Mouse (Mus musculus): Measurements from ENCODE around the gene Bzw2. TPM values are rescaled to one million over a fixed set of nuclear protein-coding genes. Genes with fewer than 3 reads are reported as not detected.
A peak's percentile ranks its signal among the peaks of the same experiment; 100 is the strongest.

The Bzw2 gene
- polyA plus RNA-seq, 1 experiment from 2014 or later, result 256 TPM

GRCm38 (mm10) chr12:36129826-36130225, 28.1 kb downstream of the Bzw2 start:
- Histone ChIP-seq H3K27ac (ENCODE audit: low read depth, low read length) (no peak overlapping the region), H3K36me3 (ENCODE audit: control insufficient read depth, insufficient read depth, low read length) (peaks cover 27% of the 10 kb centered on the region), H3K4me3 (ENCODE audit: low read length) (no peak overlapping the region), H3K9me3 (ENCODE audit: control insufficient read depth, low read length) (no peaks in the 10 kb centered on the region), H3K4me1 (ENCODE audit: control insufficient read depth, insufficient read depth, low read length) (peaks cover 10% of the 10 kb centered on the region), H3K9ac (ENCODE audit: low read depth, low read length) (no peak overlapping the region), H3K4me2 (replicated peaks; ENCODE audit: low read depth, low read length) (no peak overlapping the region), H3K27me3 (ENCODE audit: control insufficient read depth, insufficient read depth, low read length) (no peaks in the 10 kb centered on the region)
- 96% methylated on average over 5 of the region's 5 CpGs for WGBS
- no peak for ATAC-seq (ENCODE audit: low FRiP score, low TSS enrichment)

GRCm38 (mm10) chr12:36126049-36126448, 31.8 kb downstream of the Bzw2 start:
- no peaks in the 10 kb centered on the region for H3K27me3 ChIP-seq (ENCODE audit: control insufficient read depth, insufficient read depth, low read length)
- WGBS, result 64% methylated on average over 5 of the region's 5 CpGs
- peak; percentile 80; the same call in 1 of the 2 replicates for ATAC-seq (ENCODE audit: low FRiP score, low TSS enrichment)
- H3K4me3 ChIP-seq (ENCODE audit: low read length), result no peak overlapping the region
- H3K27ac ChIP-seq (ENCODE audit: low read depth, low read length), result no peak overlapping the region
- no peak overlapping the region for H3K4me2 ChIP-seq (replicated peaks; ENCODE audit: low read depth, low read length)
- H3K4me1 ChIP-seq (ENCODE audit: control insufficient read depth, insufficient read depth, low read length), result peaks cover 5% of the 10 kb centered on the region; the same call in 1 of the 2 replicates
- H3K9me3 ChIP-seq (ENCODE audit: control insufficient read depth, low read length), result no peaks in the 10 kb centered on the region
- H3K36me3 ChIP-seq (ENCODE audit: control insufficient read depth, insufficient read depth, low read length), result peaks cover 43% of the 10 kb centered on the region
- no peak overlapping the region for H3K9ac ChIP-seq (ENCODE audit: low read depth, low read length)

DNA sequence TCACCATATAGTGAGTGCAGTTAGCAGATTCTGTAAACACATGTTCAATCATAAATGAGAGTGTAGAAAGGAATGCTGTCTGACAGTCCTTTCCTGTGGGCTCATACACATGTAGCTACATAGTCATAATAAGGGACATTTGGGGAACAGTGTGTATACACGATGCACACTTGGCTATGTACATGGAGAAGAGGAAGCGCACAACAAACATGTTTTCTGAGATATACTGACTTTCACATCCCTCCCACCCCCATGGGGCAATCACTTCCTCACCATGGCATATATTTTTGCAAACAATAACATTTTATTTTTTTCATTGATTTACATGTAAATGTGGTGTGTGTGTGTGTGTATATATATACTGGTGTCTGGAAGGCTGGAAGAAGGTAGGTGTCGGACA, 38.6 kb downstream of the Bzw2 start:
- H3K4me1 ChIP-seq (ENCODE audit: control insufficient read depth, insufficient read depth, low read length), result no peaks in the 10 kb centered on the region
- H3K36me3 ChIP-seq (ENCODE audit: control insufficient read depth, insufficient read depth, low read length), result peaks cover 63% of the 10 kb centered on the region
- no peak overlapping the region for H3K4me3 ChIP-seq (ENCODE audit: low read length)
- 93% methylated on average over 3 of the region's 3 CpGs for WGBS
- H3K9me3 ChIP-seq (ENCODE audit: control insufficient read depth, low read length), result no peaks in the 10 kb centered on the region
- no peaks in the 10 kb centered on the region for H3K27me3 ChIP-seq (ENCODE audit: control insufficient read depth, insufficient read depth, low read length)
- H3K4me2 ChIP-seq (replicated peaks; ENCODE audit: low read depth, low read length), result no peak overlapping the region
- no peak overlapping the region for H3K9ac ChIP-seq (ENCODE audit: low read depth, low read length)
- H3K27ac ChIP-seq (ENCODE audit: low read depth, low read length), result no peak overlapping the region
- no peak for ATAC-seq (ENCODE audit: low FRiP score, low TSS enrichment)

DNA sequence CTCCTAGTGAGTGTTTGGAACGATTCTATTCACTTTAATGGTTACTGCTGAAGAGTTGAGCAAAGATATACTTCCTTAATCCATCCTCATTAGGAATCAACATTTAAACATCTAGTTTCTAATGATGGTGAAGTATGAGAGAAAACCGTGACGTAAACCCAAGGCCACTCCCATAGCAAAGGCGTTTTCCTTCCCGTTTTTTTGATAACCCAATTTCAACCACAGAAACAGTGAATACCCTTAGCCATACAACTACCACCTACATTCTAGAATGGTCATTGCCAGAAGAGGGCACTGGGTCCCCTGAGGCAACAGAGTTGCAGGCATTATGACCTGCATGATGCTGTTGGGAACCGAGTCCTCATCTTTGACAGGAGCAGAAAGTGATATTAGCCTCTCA, 40.7 kb downstream of the Bzw2 start:
- no peak overlapping the region for H3K9ac ChIP-seq (ENCODE audit: low read depth, low read length)
- WGBS, result 91% methylated on average over 6 of the region's 6 CpGs
- no peak for ATAC-seq (ENCODE audit: low FRiP score, low TSS enrichment)
- no peaks in the 10 kb centered on the region for H3K4me1 ChIP-seq (ENCODE audit: control insufficient read depth, insufficient read depth, low read length)
- no peaks in the 10 kb centered on the region for H3K9me3 ChIP-seq (ENCODE audit: control insufficient read depth, low read length)
- H3K27ac ChIP-seq (ENCODE audit: low read depth, low read length), result no peak overlapping the region
- peaks cover 65% of the 10 kb centered on the region for H3K36me3 ChIP-seq (ENCODE audit: control insufficient read depth, insufficient read depth, low read length)
- no peaks in the 10 kb centered on the region for H3K27me3 ChIP-seq (ENCODE audit: control insufficient read depth, insufficient read depth, low read length)
- H3K4me3 ChIP-seq (ENCODE audit: low read length), result no peak overlapping the region
- no peak overlapping the region for H3K4me2 ChIP-seq (replicated peaks; ENCODE audit: low read depth, low read length)

GRCm38 (mm10) chr12:36112081-36112480, 45.8 kb downstream of the Bzw2 start:
- 96% methylated on average over 3 of the region's 3 CpGs for WGBS
- Histone ChIP-seq H3K27ac (ENCODE audit: low read depth, low read length) (no peak overlapping the region), H3K36me3 (ENCODE audit: control insufficient read depth, insufficient read depth, low read length) (peaks cover 70% of the 10 kb centered on the region), H3K9ac (ENCODE audit: low read depth, low read length) (no peak overlapping the region), H3K9me3 (ENCODE audit: control insufficient read depth, low read length) (no peaks in the 10 kb centered on the region), H3K4me1 (ENCODE audit: control insufficient read depth, insufficient read depth, low read length) (no peaks in the 10 kb centered on the region), H3K4me2 (replicated peaks; ENCODE audit: low read depth, low read length) (no peak overlapping the region), H3K4me3 (ENCODE audit: low read length) (no peak overlapping the region), H3K27me3 (ENCODE audit: control insufficient read depth, insufficient read depth, low read length) (no peaks in the 10 kb centered on the region)
- ATAC-seq (ENCODE audit: low FRiP score, low TSS enrichment), result no peak

DNA sequence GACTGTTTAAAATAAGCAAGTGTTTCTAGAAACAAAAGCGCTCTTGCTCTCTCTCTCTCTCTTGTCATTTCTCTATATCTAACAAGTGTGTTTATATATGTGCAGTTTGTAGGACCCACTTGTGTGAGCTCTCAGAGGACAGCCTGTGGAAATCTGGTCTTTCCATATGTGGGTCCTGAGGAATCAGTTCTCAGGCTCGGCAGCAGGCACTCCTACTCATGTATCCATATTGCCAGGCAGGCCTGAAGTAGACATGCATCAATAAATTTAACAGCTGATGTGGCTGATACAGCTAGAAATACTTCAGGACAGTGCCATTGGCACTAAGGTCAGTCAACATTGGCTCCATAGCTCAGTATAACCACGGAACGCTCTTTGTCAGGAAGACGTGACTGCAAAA, 46.8 kb downstream of the Bzw2 start:
- Histone ChIP-seq H3K9ac (ENCODE audit: low read depth, low read length) (no peak overlapping the region), H3K4me3 (ENCODE audit: low read length) (no peak overlapping the region), H3K9me3 (ENCODE audit: control insufficient read depth, low read length) (no peaks in the 10 kb centered on the region), H3K27ac (ENCODE audit: low read depth, low read length) (no peak overlapping the region), H3K4me1 (ENCODE audit: control insufficient read depth, insufficient read depth, low read length) (no peaks in the 10 kb centered on the region), H3K4me2 (replicated peaks; ENCODE audit: low read depth, low read length) (no peak overlapping the region), H3K36me3 (ENCODE audit: control insufficient read depth, insufficient read depth, low read length) (peaks cover 74% of the 10 kb centered on the region), H3K27me3 (ENCODE audit: control insufficient read depth, insufficient read depth, low read length) (no peaks in the 10 kb centered on the region)
- ATAC-seq (ENCODE audit: low FRiP score, low TSS enrichment), result no peak
- whole genome bisulfite sequencing, result 81% methylated on average over 5 of the region's 5 CpGs

GRCm38 (mm10) chr12:36110457-36110856, 47.4 kb downstream of the Bzw2 start:
- no peak for ATAC-seq (ENCODE audit: low FRiP score, low TSS enrichment)
- Histone ChIP-seq H3K9ac (ENCODE audit: low read depth, low read length) (no peak overlapping the region), H3K36me3 (ENCODE audit: control insufficient read depth, insufficient read depth, low read length) (peaks cover 74% of the 10 kb centered on the region), H3K4me1 (ENCODE audit: control insufficient read depth, insufficient read depth, low read length) (no peaks in the 10 kb centered on the region), H3K27me3 (ENCODE audit: control insufficient read depth, insufficient read depth, low read length) (no peaks in the 10 kb centered on the region), H3K9me3 (ENCODE audit: control insufficient read depth, low read length) (no peaks in the 10 kb centered on the region), H3K4me2 (replicated peaks; ENCODE audit: low read depth, low read length) (no peak overlapping the region), H3K4me3 (ENCODE audit: low read length) (no peak overlapping the region), H3K27ac (ENCODE audit: low read depth, low read length) (no peak overlapping the region)
- 89% methylated on average over 5 of the region's 5 CpGs for WGBS

DNA sequence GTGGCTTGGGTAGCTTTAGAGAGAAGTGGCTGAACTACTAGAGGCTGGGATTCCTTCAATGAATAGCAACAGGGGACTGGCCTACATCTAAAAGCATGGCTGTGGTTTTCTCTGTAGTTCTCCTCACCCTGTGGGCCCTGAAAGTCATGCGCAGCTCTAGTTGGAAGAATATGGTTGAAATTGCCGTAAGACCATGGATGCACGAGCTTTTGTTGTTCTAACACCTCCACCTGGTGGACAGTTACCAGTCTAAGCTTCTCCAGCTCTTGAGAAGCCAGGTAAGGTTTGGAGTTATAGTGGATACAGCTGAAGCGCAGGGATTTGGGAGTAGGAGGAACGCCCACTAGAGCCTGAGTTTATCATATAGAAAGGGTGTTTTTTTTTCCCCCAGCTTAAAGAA, 49.4 kb downstream of the Bzw2 start:
- no peaks in the 10 kb centered on the region for H3K9me3 ChIP-seq (ENCODE audit: control insufficient read depth, low read length)
- 99% methylated on average over 5 of the region's 5 CpGs for WGBS
- H3K4me3 ChIP-seq (ENCODE audit: low read length), result no peak overlapping the region
- H3K4me1 ChIP-seq (ENCODE audit: control insufficient read depth, insufficient read depth, low read length), result no peaks in the 10 kb centered on the region
- no peak for ATAC-seq (ENCODE audit: low FRiP score, low TSS enrichment)
- H3K9ac ChIP-seq (ENCODE audit: low read depth, low read length), result no peak overlapping the region
- no peak overlapping the region for H3K4me2 ChIP-seq (replicated peaks; ENCODE audit: low read depth, low read length)
- H3K27me3 ChIP-seq (ENCODE audit: control insufficient read depth, insufficient read depth, low read length), result no peaks in the 10 kb centered on the region
- no peak overlapping the region for H3K27ac ChIP-seq (ENCODE audit: low read depth, low read length)
- peaks cover 67% of the 10 kb centered on the region for H3K36me3 ChIP-seq (ENCODE audit: control insufficient read depth, insufficient read depth, low read length)

DNA sequence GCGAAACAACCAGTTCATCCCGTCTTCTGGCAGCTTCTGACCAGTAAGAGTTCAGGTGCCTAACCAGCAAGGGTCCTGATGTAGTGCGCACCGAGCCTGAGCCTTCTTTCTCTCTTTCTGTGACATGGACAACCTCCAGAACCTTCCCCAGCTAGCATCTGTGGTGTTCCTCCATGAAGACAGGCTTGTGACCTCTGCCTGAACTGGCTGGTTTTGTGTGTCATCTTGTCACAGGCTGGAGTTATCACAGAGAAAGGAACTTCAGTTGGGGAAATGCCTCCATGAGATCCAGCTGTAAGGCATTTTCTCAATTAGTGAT, 54.3 kb downstream of the Bzw2 start:
- no peak for ATAC-seq (ENCODE audit: low FRiP score, low TSS enrichment)
- Histone ChIP-seq H3K27me3 (ENCODE audit: control insufficient read depth, insufficient read depth, low read length) (no peaks in the 10 kb centered on the region), H3K4me3 (ENCODE audit: low read length) (no peak overlapping the region), H3K9me3 (ENCODE audit: control insufficient read depth, low read length) (peaks cover 6% of the 10 kb centered on the region), H3K9ac (ENCODE audit: low read depth, low read length) (no peak overlapping the region), H3K27ac (ENCODE audit: low read depth, low read length) (no peak overlapping the region), H3K4me2 (replicated peaks; ENCODE audit: low read depth, low read length) (no peak overlapping the region), H3K36me3 (ENCODE audit: control insufficient read depth, insufficient read depth, low read length) (peaks cover 50% of the 10 kb centered on the region), H3K4me1 (ENCODE audit: control insufficient read depth, insufficient read depth, low read length) (no peaks in the 10 kb centered on the region)
- WGBS, result 99% methylated on average over 4 of the region's 4 CpGs
